Mouse (Mus musculus): ENCODE results near the gene Tmprss9. TPM values are rescaled to one million over a fixed set of nuclear protein-coding genes. Genes with fewer than 3 reads are reported as not detected.
A peak's percentile ranks its signal among the peaks of the same experiment; 100 is the strongest.

Tmprss9 gene
- total RNA-seq, 2 experiments from 2014 or later, result 0.32 TPM; not detected in 1

GRCm38 (mm10) chr10:80931695-80932094, 60.0 kb downstream of the Tmprss9 start:
- no peak for DNase-seq (ENCODE audit: low spot score in 2 of 2)
- intact Hi-C loops (cut with DNase I), result no loop called here

GRCm38 (mm10) chr10:80932206-80932605, 60.6 kb downstream of the Tmprss9 start:
- no peak for DNase-seq (ENCODE audit: low spot score in 2 of 2)
- intact Hi-C loops (cut with DNase I), result no loop called here

- intact Hi-C loops (cut with DNase I), result no loop called here
- no peak for DNase-seq (ENCODE audit: low spot score in 2 of 2)
These were observed 61.2 kb downstream of the Tmprss9 start for GRCm38 (mm10) chr10:80932700-80933420.

GRCm38 (mm10) chr10:80933421-80933979, 61.9 kb downstream of the Tmprss9 start:
- DNase-seq (ENCODE audit: low spot score in 2 of 2), result peak in 1 of 2 experiments; percentile 17
- intact Hi-C loops (cut with DNase I), result no loop called here

GRCm38 (mm10) chr10:80934136-80934985, 62.7 kb downstream of the Tmprss9 start:
- intact Hi-C loops (cut with DNase I), result no loop called here

GRCm38 (mm10) chr10:80935241-80935640, 63.6 kb downstream of the Tmprss9 start:
- intact Hi-C loops (cut with DNase I), result no loop called here
- no peak for DNase-seq (ENCODE audit: low spot score in 2 of 2)

More at GRCm38 (mm10) chr10:80934136-80934985, 62.7 kb downstream of the Tmprss9 start:
- no peak for DNase-seq (ENCODE audit: low spot score in 2 of 2)

GRCm38 (mm10) chr10:80935698-80936097, 64.0 kb downstream of the Tmprss9 start:
- intact Hi-C loops (cut with DNase I), result no loop called here
- no peak for DNase-seq (ENCODE audit: low spot score in 2 of 2)

- peak in 1 of 2 experiments; percentile 27 for DNase-seq (ENCODE audit: low spot score in 2 of 2)
These were observed 64.6 kb downstream of the Tmprss9 start for GRCm38 (mm10) chr10:80936135-80936809.

GRCm38 (mm10) chr10:80936810-80937164, 65.1 kb downstream of the Tmprss9 start:
- intact Hi-C loops (cut with DNase I), result no loop called here

More at GRCm38 (mm10) chr10:80936135-80936809, 64.6 kb downstream of the Tmprss9 start:
- intact Hi-C loops (cut with DNase I), result no loop called here

GRCm38 (mm10) chr10:80937646-80938045, 66.0 kb downstream of the Tmprss9 start:
- no peak for DNase-seq (ENCODE audit: low spot score in 2 of 2)

More at GRCm38 (mm10) chr10:80936810-80937164, 65.1 kb downstream of the Tmprss9 start:
- DNase-seq (ENCODE audit: low spot score in 2 of 2), result no peak

GRCm38 (mm10) chr10:80938831-80939550, 67.3 kb downstream of the Tmprss9 start:
- DNase-seq (ENCODE audit: low spot score in 2 of 2), result no peak
- intact Hi-C loops (cut with DNase I), result no loop called here

More at GRCm38 (mm10) chr10:80937646-80938045, 66.0 kb downstream of the Tmprss9 start:
- intact Hi-C loops (cut with DNase I), result no loop called here

- peak; percentile 77 to 86 for DNase-seq (ENCODE audit: low spot score in 2 of 2)
- intact Hi-C loops (cut with DNase I), result no loop called here
These were observed 68.0 kb downstream of the Tmprss9 start for GRCm38 (mm10) chr10:80939671-80940070.

GRCm38 (mm10) chr10:80940320-80940987, 68.8 kb downstream of the Tmprss9 start:
- no peak for DNase-seq (ENCODE audit: low spot score in 2 of 2)
- intact Hi-C loops (cut with DNase I), result no loop called here

- no peak for DNase-seq (ENCODE audit: low spot score in 2 of 2)
- intact Hi-C loops (cut with DNase I), result no loop called here
These were observed 69.3 kb downstream of the Tmprss9 start for GRCm38 (mm10) chr10:80940988-80941347.

GRCm38 (mm10) chr10:80942919-80943318, 71.3 kb downstream of the Tmprss9 start:
- intact Hi-C loops (cut with DNase I), result no loop called here
- no peak for DNase-seq (ENCODE audit: low spot score in 2 of 2)

GRCm38 (mm10) chr10:80943701-80944100, 72.1 kb downstream of the Tmprss9 start:
- intact Hi-C loops (cut with DNase I), result no loop called here

GRCm38 (mm10) chr10:80944231-80944630, 72.6 kb downstream of the Tmprss9 start:
- no peak for DNase-seq (ENCODE audit: low spot score in 2 of 2)
- intact Hi-C loops (cut with DNase I), result no loop called here

More at GRCm38 (mm10) chr10:80943701-80944100, 72.1 kb downstream of the Tmprss9 start:
- no peak for DNase-seq (ENCODE audit: low spot score in 2 of 2)

GRCm38 (mm10) chr10:80946684-80947437, 75.2 kb downstream of the Tmprss9 start:
- no peak for DNase-seq (ENCODE audit: low spot score in 2 of 2)
- intact Hi-C loops (cut with DNase I), result no loop called here
